Mouse (Mus musculus): ENCODE data around the gene Ecsit. TPM values are rescaled to one million over a fixed set of nuclear protein-coding genes. Genes with fewer than 3 reads are reported as not detected.

The Ecsit gene
- polyA plus RNA-seq (2015; fragmentation: Nextera tagmentation; extraction: Ambion mirVana) = 21.1 and 22.2 TPM in 2 replicates

- H3K27ac ChIP-seq (ENCODE audit: low read length) = peak within 1 kb of the TSS; percentile 34; the same call in 1 of the 2 replicates
- peak; percentile 99 for ATAC-seq (ENCODE audit: low read depth)
- under 1% methylated on average over 48 of the region's 48 CpGs for WGBS (ENCODE audit: insufficient replicate concordance)
Measured at GRCm38 (mm10) chr9:22085022-22085834, at the start of gene Ecsit. Gene Ecsit (minus strand): TSS chr9:22085438.

DNA sequence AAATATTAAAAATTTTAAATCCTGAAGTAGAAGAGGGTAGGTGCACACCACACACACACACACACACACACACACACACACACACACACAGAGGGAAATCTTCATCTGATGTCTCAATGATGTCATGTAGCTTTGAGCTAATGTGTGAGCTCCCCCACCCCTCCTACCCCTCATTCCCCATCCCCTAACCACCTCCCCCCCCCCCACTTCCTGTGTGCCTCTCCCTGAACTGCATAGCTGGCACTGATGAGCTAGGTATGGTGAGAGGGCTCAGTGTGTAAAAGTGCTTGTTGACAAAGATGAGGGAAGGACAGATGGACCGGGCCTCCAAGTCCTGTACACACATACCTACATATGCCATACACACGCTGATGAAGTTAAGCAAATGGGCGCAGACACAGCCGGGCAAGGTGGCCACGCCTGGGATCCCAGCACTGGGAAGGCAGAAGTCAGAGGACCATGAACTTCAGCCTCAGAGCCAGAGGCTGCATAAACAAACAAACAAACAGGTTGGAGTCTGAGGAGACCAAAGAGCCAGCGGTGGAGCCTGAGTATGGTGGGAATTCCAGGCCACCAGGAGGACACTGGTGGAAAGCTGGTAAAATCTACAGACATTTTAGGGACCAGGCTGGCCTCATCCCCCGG lies 49.1 kb upstream of the Ecsit start:
- Histone ChIP-seq H3K4me2 (ENCODE audit: low read depth, low read length) (peak overlapping the region; percentile 67), H3K36me3 (ENCODE audit: control insufficient read depth, insufficient read depth) (peaks cover 12% of the 10 kb centered on the region), H3K9ac (ENCODE audit: low read depth, low read length) (peak overlapping the region; percentile 77), H3K4me3 (ENCODE audit: low read depth, low read length) (peak overlapping the region; percentile 69), H3K9me3 (replicated peaks; ENCODE audit: control insufficient read depth, low read length) (no peaks in the 10 kb centered on the region), H3K4me1 (ENCODE audit: control insufficient read depth, low read depth, low read length) (peaks cover 63% of the 10 kb centered on the region), H3K27me3 (ENCODE audit: control insufficient read depth, insufficient read depth, low read depth, low read length) (no peaks in the 10 kb centered on the region), H3K27ac (ENCODE audit: low read length) (peak overlapping the region; percentile 96)
- ATAC-seq (ENCODE audit: low read depth) = no peak
- WGBS (ENCODE audit: insufficient replicate concordance) = 40% methylated on average over 7 of the region's 7 CpGs

More at GRCm38 (mm10) chr9:22085022-22085834, at the start of gene Ecsit:
- peak within 1 kb of the TSS; percentile 82 for H3K4me2 ChIP-seq (ENCODE audit: low read depth, low read length)
- H3K9me3 ChIP-seq (replicated peaks; ENCODE audit: control insufficient read depth, low read length) = no peaks in the 10 kb centered on the region
- peak within 1 kb of the TSS; percentile 79 for H3K4me3 ChIP-seq (ENCODE audit: low read depth, low read length)
- peaks cover 8% of the 10 kb centered on the region for H3K4me1 ChIP-seq (ENCODE audit: control insufficient read depth, low read depth, low read length)
- peak within 1 kb of the TSS; percentile 77 for H3K9ac ChIP-seq (ENCODE audit: low read depth, low read length)
- no peaks in the 10 kb centered on the region for H3K36me3 ChIP-seq (ENCODE audit: control insufficient read depth, insufficient read depth)
- no peaks in the 10 kb centered on the region for H3K27me3 ChIP-seq (ENCODE audit: control insufficient read depth, insufficient read depth, low read depth, low read length)

DNA sequence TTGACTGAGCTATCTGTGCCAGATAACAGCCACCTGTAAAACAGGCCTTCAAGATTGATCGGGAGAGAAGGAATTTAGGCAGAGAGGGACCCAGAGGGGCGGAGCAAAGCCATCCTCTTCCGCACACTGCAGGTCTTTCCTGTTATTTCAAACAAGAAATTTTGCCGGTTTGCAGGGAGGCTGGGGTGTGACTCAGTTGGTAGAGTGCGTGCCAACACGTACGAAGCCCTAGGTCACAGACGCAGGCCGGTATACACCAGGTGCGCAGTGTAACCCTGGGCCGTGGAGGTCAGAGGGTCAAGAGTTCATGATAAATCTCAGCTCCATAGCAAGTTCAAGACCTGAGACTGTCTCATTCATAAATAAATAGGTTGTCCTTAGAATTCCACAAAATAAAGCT lies 47.0 kb upstream of the Ecsit start:
- 51% methylated on average over 11 of the region's 11 CpGs for WGBS (ENCODE audit: insufficient replicate concordance)
- peaks cover 32% of the 10 kb centered on the region for H3K36me3 ChIP-seq (ENCODE audit: control insufficient read depth, insufficient read depth)
- H3K4me1 ChIP-seq (ENCODE audit: control insufficient read depth, low read depth, low read length) = peaks cover 51% of the 10 kb centered on the region
- H3K9ac ChIP-seq (ENCODE audit: low read depth, low read length) = peak overlapping the region; percentile 56
- no peaks in the 10 kb centered on the region for H3K9me3 ChIP-seq (replicated peaks; ENCODE audit: control insufficient read depth, low read length)
- no peaks in the 10 kb centered on the region for H3K27me3 ChIP-seq (ENCODE audit: control insufficient read depth, insufficient read depth, low read depth, low read length)
- no peak for ATAC-seq (ENCODE audit: low read depth)
- peak overlapping the region; percentile 61 for H3K27ac ChIP-seq (ENCODE audit: low read length)
- H3K4me3 ChIP-seq (ENCODE audit: low read depth, low read length) = peak overlapping the region; percentile 69
- peak overlapping the region; percentile 67 for H3K4me2 ChIP-seq (ENCODE audit: low read depth, low read length)

- peak overlapping the region; percentile 61 for H3K27ac ChIP-seq (ENCODE audit: low read length)
- H3K27me3 ChIP-seq (ENCODE audit: control insufficient read depth, insufficient read depth, low read depth, low read length) = no peaks in the 10 kb centered on the region
- H3K9ac ChIP-seq (ENCODE audit: low read depth, low read length) = peak overlapping the region; percentile 56
- WGBS (ENCODE audit: insufficient replicate concordance) = under 1% methylated on average over 35 of the region's 35 CpGs
- H3K4me1 ChIP-seq (ENCODE audit: control insufficient read depth, low read depth, low read length) = peaks cover 43% of the 10 kb centered on the region
- H3K9me3 ChIP-seq (replicated peaks; ENCODE audit: control insufficient read depth, low read length) = no peaks in the 10 kb centered on the region
- peak; percentile 60 for ATAC-seq (ENCODE audit: low read depth)
- H3K4me3 ChIP-seq (ENCODE audit: low read depth, low read length) = peak overlapping the region; percentile 69
- H3K4me2 ChIP-seq (ENCODE audit: low read depth, low read length) = peak overlapping the region; percentile 67
- peaks cover 40% of the 10 kb centered on the region for H3K36me3 ChIP-seq (ENCODE audit: control insufficient read depth, insufficient read depth)
Measured at GRCm38 (mm10) chr9:22131226-22131981, 46.2 kb upstream of the Ecsit start.

DNA sequence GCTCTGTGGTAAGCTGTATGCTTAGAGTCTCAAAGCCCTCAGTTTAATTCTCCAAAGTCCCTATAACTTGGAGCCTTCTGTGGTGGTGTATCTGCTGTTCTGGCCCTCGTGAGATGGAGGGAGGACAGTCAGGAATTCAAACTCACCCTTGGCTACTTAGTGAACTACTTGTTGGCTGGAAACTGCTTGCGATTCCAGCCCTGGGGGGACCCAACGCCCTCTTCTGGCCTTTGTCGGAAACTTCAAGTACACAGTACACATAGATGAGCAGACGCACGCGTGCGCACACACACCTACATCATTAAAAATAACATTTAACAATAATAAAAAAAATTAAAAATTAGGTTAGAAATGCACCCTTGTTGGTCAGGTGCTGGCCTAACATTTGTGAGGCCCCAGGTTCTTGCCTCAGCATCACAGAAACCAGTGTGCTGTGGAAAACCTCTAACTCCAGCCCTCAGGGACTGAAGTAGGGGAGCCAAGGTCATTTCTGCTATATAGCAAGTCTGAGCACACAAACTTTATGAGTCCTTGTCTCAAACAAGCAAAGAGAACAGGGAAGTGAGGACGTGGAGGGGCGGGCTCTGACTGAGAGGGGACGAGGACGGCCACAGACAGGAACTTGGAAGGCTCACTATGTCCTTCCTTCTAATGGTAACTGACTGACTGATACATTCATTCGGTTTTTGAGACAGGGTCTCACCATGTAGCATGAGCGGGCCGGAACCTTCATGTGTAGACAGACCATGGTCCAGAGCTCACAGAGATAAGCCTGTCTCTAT lies 40.2 kb upstream of the Ecsit start:
- H3K4me1 ChIP-seq (ENCODE audit: control insufficient read depth, low read depth, low read length) = peaks cover 45% of the 10 kb centered on the region
- peak overlapping the region; percentile 59 for H3K27ac ChIP-seq (ENCODE audit: low read length)

DNA sequence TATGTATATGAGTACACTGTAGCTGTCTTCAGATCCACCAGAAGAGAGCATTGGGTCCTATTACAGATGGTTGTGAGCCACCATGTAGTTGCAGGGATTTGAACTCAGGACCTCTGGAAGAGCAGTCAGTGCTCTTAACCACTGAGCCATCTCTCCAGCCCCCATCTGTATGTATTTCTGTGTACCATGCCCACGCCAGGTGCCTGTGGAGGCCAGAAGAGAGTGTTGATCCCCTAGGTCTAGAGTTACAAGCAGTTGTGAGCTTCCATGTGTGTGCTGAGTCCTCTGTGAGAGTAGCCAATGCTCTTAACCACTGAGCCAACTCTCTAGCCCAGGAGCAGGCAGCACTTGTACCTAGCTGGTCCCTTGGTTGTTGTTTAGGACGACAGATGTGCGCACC lies 38.9 kb upstream of the Ecsit start:
- no peaks in the 10 kb centered on the region for H3K9me3 ChIP-seq (replicated peaks; ENCODE audit: control insufficient read depth, low read length)
- peak overlapping the region; percentile 65 for H3K27ac ChIP-seq (ENCODE audit: low read length)
- no peak overlapping the region for H3K4me2 ChIP-seq (ENCODE audit: low read depth, low read length)
- no peaks in the 10 kb centered on the region for H3K27me3 ChIP-seq (ENCODE audit: control insufficient read depth, insufficient read depth, low read depth, low read length)
- no peak for ATAC-seq (ENCODE audit: low read depth)
- H3K4me3 ChIP-seq (ENCODE audit: low read depth, low read length) = no peak overlapping the region
- H3K9ac ChIP-seq (ENCODE audit: low read depth, low read length) = no peak overlapping the region
- peaks cover 36% of the 10 kb centered on the region for H3K36me3 ChIP-seq (ENCODE audit: control insufficient read depth, insufficient read depth)
- WGBS (ENCODE audit: insufficient replicate concordance) = 83% methylated on average over 3 of the region's 3 CpGs
- H3K4me1 ChIP-seq (ENCODE audit: control insufficient read depth, low read depth, low read length) = peaks cover 43% of the 10 kb centered on the region

More for the DNA sequence above, 40.2 kb upstream of the Ecsit start:
- no peak overlapping the region for H3K4me2 ChIP-seq (ENCODE audit: low read depth, low read length)
- no peaks in the 10 kb centered on the region for H3K9me3 ChIP-seq (replicated peaks; ENCODE audit: control insufficient read depth, low read length)
- H3K9ac ChIP-seq (ENCODE audit: low read depth, low read length) = no peak overlapping the region
- H3K36me3 ChIP-seq (ENCODE audit: control insufficient read depth, insufficient read depth) = peaks cover 47% of the 10 kb centered on the region
- no peak overlapping the region for H3K4me3 ChIP-seq (ENCODE audit: low read depth, low read length)
- 77% methylated on average over 15 of the region's 15 CpGs for WGBS (ENCODE audit: insufficient replicate concordance)
- no peaks in the 10 kb centered on the region for H3K27me3 ChIP-seq (ENCODE audit: control insufficient read depth, insufficient read depth, low read depth, low read length)
- ATAC-seq (ENCODE audit: low read depth) = no peak

DNA sequence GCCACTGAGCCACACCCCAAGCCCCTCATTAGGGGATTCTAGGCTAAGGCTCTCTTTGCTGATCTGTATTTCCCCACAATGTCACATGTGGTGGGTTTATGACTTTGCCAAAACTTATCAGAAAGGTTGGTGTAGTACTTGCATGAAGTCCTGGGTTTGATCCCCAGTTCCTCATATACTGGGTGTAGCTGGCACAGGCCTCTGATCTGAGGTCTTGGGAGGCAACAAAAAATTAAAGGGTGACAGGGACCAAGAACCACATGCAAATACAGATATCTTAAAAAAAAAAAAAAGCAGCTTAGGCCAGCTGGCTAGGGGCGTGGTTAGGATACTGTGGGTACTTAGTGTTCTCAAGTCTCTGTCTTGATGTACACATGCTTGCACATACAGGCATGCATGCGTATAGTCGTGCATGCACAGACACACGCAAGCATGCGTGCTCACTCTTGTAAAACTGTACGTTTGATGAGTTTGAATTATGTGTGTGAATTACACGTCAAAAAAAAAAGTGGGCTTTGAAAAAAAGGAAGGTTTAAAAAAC lies 37.9 kb upstream of the Ecsit start:
- ATAC-seq (ENCODE audit: low read depth) = peak; percentile 49
- 66% methylated on average over 7 of the region's 7 CpGs for WGBS (ENCODE audit: insufficient replicate concordance)

DNA sequence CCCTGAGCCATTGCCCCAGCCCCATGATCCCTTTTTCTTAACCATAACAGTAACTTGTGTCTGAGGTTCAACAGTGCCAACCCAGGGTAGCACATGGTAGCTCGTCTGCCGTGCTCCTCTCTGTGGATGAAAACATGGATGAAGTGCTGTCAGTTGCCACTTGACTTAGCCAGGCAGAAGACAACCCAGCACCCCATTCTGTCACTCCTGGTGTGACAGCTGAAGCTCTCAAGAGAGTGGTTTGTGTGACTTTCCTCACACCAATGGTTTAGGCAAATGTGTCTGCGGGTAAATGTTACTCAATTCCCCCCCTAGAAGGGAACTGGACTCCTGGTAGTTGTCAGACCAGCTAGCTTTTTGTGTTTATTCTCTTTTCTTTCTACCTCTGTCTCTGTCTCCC lies 36.8 kb upstream of the Ecsit start:
- peaks cover 57% of the 10 kb centered on the region for H3K4me1 ChIP-seq (ENCODE audit: control insufficient read depth, low read depth, low read length)
- peak overlapping the region; percentile 13; the same call in 1 of the 2 replicates for H3K9ac ChIP-seq (ENCODE audit: low read depth, low read length)
- peak overlapping the region; percentile 69 for H3K27ac ChIP-seq (ENCODE audit: low read length)
- H3K27me3 ChIP-seq (ENCODE audit: control insufficient read depth, insufficient read depth, low read depth, low read length) = no peaks in the 10 kb centered on the region
- ATAC-seq (ENCODE audit: low read depth) = no peak
- H3K36me3 ChIP-seq (ENCODE audit: control insufficient read depth, insufficient read depth) = peaks cover 16% of the 10 kb centered on the region
- H3K4me2 ChIP-seq (ENCODE audit: low read depth, low read length) = peak overlapping the region; percentile 25; the same call in 1 of the 2 replicates
- no peaks in the 10 kb centered on the region for H3K9me3 ChIP-seq (replicated peaks; ENCODE audit: control insufficient read depth, low read length)
- 64% methylated on average over 3 of the region's 3 CpGs for WGBS (ENCODE audit: insufficient replicate concordance)
- no peak overlapping the region for H3K4me3 ChIP-seq (ENCODE audit: low read depth, low read length)

More for the DNA sequence above, 37.9 kb upstream of the Ecsit start:
- no peak overlapping the region for H3K9ac ChIP-seq (ENCODE audit: low read depth, low read length)
- H3K4me3 ChIP-seq (ENCODE audit: low read depth, low read length) = no peak overlapping the region
- no peaks in the 10 kb centered on the region for H3K27me3 ChIP-seq (ENCODE audit: control insufficient read depth, insufficient read depth, low read depth, low read length)
- no peaks in the 10 kb centered on the region for H3K9me3 ChIP-seq (replicated peaks; ENCODE audit: control insufficient read depth, low read length)
- H3K36me3 ChIP-seq (ENCODE audit: control insufficient read depth, insufficient read depth) = peaks cover 26% of the 10 kb centered on the region
- H3K4me1 ChIP-seq (ENCODE audit: control insufficient read depth, low read depth, low read length) = peaks cover 48% of the 10 kb centered on the region
- no peak overlapping the region for H3K4me2 ChIP-seq (ENCODE audit: low read depth, low read length)
- peak overlapping the region; percentile 69 for H3K27ac ChIP-seq (ENCODE audit: low read length)

All from liver, embryonic 16.5 days (tissue).